Mouse (Mus musculus): ENCODE measurements around the gene Sdc3. TPM values are rescaled to one million over a fixed set of nuclear protein-coding genes. Genes with fewer than 3 reads are reported as not detected.

The Sdc3 gene
- total and polyA plus RNA-seq, 3 experiments = 0.14 to 0.30 TPM; not detected in 1

DNA sequence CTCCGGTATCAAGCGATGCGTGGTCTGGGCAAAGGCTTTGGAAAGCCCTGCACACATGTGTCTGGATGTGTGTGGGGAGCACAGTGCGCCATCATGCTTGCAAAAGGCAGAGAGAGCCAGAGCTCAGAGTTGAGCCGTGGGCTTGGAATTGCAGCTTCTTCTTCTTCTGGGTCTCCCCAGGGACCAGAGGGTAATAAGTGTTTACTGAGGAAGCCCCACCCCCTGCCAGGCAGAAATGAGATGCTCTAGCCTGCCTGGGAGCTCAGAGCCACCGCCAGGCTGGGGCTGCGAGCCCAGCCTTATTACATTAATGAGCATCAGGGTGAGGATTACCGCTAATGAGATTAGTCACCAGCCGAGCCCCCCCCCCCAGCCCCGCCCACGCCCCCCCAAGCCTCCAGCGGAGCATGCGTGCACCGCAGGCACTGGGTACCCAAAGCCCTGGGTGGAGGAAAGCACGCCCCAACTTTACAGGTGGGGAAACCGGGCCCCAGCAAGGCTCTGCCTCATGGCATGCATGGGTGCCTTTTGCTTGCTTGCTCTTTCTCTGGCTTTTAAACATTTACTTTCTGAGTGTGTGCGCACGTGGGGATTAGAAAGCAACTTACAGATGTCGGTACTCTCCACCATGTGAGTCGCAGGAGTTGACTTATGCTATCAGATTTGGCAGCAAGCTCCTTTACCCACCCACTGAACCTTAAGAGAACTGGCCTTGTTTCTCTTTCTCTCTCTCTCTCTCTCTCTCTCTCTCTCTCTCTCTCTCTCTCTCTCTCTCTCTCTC lies 44.1 kb downstream of the Sdc3 start:
- in situ Hi-C loops (cut with MboI; ENCODE audit: low pct_ligation_motif_present, low pct_unique_long_range_greater_than_20kb, low sequenced_read_pairs) = no loop called here

DNA sequence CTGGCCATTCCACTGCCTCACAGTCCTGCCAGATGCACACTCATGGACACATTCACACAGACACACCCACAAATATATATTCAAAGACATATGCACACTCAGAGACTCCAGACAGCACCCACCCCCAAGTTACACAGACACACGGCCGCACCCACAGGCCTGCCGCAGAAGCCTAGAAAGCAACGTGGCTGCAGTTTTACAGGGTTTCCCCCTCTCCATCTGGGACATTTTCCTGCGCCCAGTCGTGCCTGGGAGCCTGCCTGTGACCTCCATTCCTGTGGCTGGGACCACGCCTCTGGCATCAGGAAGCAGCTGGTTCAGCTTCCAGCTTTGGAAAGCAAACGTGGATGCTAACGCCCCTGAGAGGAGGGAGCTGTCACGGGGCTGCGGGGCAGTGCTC lies 46.2 kb downstream of the Sdc3 start:
- H3K9me3 ChIP-seq (replicated peaks; ENCODE audit: low read length) = peaks cover 2% of the 10 kb centered on the region
- no peaks in the 10 kb centered on the region for H3K79me2 ChIP-seq (replicated peaks; ENCODE audit: control insufficient read depth, extremely low read depth, insufficient read depth, poor library complexity, severe bottlenecking)
- dilution Hi-C loops (cut with MboI; ENCODE audit: extremely low pct_ligation_motif_present, extremely low pct_unique_long_range_greater_than_20kb, low sequenced_read_pairs) = no loop called here
- no peak overlapping the region for H3K4me2 ChIP-seq (ENCODE audit: insufficient read depth, low read depth, poor library complexity, severe bottlenecking)
- H3K9ac ChIP-seq (ENCODE audit: insufficient read depth, low read depth) = no peak overlapping the region
- H3K27me3 ChIP-seq (replicated peaks) = peaks cover 85% of the 10 kb centered on the region
- in situ Hi-C loops (cut with MboI; ENCODE audit: low pct_ligation_motif_present, low pct_unique_long_range_greater_than_20kb, low sequenced_read_pairs) = no loop called here
- TF ChIP-seq IRF4 (IDR thresholded peaks at IDR 0.05; ENCODE audit: low read depth, low read length) = no peak
- no peak for TF ChIP-seq MAFK (IDR thresholded peaks at IDR 0.05; ENCODE audit: insufficient replicate concordance, low read length)
- TF ChIP-seq ZMIZ1 (IDR thresholded peaks at IDR 0.05; ENCODE audit: low read depth, low read length) = no peak
- no peak for TF ChIP-seq POLR2A (IDR thresholded peaks at IDR 0.05; ENCODE audit: low read depth, low read length)
- no peak for TF ChIP-seq PAX5 (IDR thresholded peaks at IDR 0.05; ENCODE audit: low read length)
- TF ChIP-seq SIN3A (IDR thresholded peaks at IDR 0.05; ENCODE audit: low read length) = no peak
- no peak for TF ChIP-seq ETS1 (conservative IDR thresholded peaks at IDR 0.05; ENCODE audit: low read depth, low read length)
- TF ChIP-seq JUN (IDR thresholded peaks at IDR 0.05; ENCODE audit: insufficient read depth, low read depth, low read length) = no peak
- no peak for TF ChIP-seq JUND (conservative IDR thresholded peaks at IDR 0.05; ENCODE audit: low read depth, low read length)
- no peak for TF ChIP-seq POLR2AphosphoS2 (IDR thresholded peaks at IDR 0.05; ENCODE audit: low read depth, low read length)
- TF ChIP-seq CHD1 (IDR thresholded peaks at IDR 0.05; ENCODE audit: low read depth, low read length) = no peak
- TF ChIP-seq USF2 (conservative IDR thresholded peaks at IDR 0.05; ENCODE audit: low read depth, low read length) = no peak
- TF ChIP-seq UBTF (IDR thresholded peaks at IDR 0.05; ENCODE audit: low read depth, low read length) = no peak
- no peak for TF ChIP-seq KAT2A (IDR thresholded peaks at IDR 0.05; ENCODE audit: insufficient replicate concordance, low read length)
- TF ChIP-seq ZKSCAN1 (IDR thresholded peaks at IDR 0.05; ENCODE audit: borderline replicate concordance, low read depth, low read length) = no peak
- no peak for TF ChIP-seq MEF2A (IDR thresholded peaks at IDR 0.05; ENCODE audit: borderline replicate concordance, low read depth, low read length)
- no peak for TF ChIP-seq TCF12 (IDR thresholded peaks at IDR 0.05; ENCODE audit: low read depth, low read length)
- TF ChIP-seq MYC (IDR thresholded peaks at IDR 0.05; ENCODE audit: low read depth, low read length) = no peak
- no peak overlapping the region for H3K27ac ChIP-seq (ENCODE audit: insufficient read depth, low read depth)
- no peaks in the 10 kb centered on the region for H3K36me3 ChIP-seq (replicated peaks in 1 of 2; ENCODE audit: control insufficient read depth in 1 of 2, insufficient read depth in 1 of 2, low read length in 1 of 2)
- H3K4me1 ChIP-seq (ENCODE audit: control insufficient read depth in 1 of 2, insufficient read depth in 2 of 2) = peaks cover 2 to 6% of the 10 kb centered on the region in 2 experiments; a peak in 3 of 4 replicates
- no peak for DNase-seq (ENCODE audit: extremely low read depth)
- no peak overlapping the region for H3K4me3 ChIP-seq (replicated peaks in 1 of 3; ENCODE audit: low read depth in 2 of 3, low read length in 2 of 3, poor library complexity in 1 of 3)

More for the DNA sequence above, 44.1 kb downstream of the Sdc3 start:
- H3K9ac ChIP-seq (ENCODE audit: insufficient read depth, low read depth) = no peak overlapping the region
- H3K79me2 ChIP-seq (replicated peaks; ENCODE audit: control insufficient read depth, extremely low read depth, insufficient read depth, poor library complexity, severe bottlenecking) = no peaks in the 10 kb centered on the region
- H3K27ac ChIP-seq (ENCODE audit: insufficient read depth, low read depth) = no peak overlapping the region
- H3K4me1 ChIP-seq (ENCODE audit: control insufficient read depth in 1 of 2, insufficient read depth in 2 of 2) = peaks cover 2 to 6% of the 10 kb centered on the region in 2 experiments; a peak in 3 of 4 replicates
- DNase-seq (ENCODE audit: extremely low read depth) = peak; percentile 37
- TF ChIP-seq MYC (IDR thresholded peaks at IDR 0.05; ENCODE audit: low read depth, low read length) (0 out of 2 replicates have a peak, but pooled peaks have one; percentile 14), TBP (conservative IDR thresholded peaks at IDR 0.05; ENCODE audit: low read depth, low read length) (no peak)
- dilution Hi-C loops (cut with MboI; ENCODE audit: extremely low pct_ligation_motif_present, extremely low pct_unique_long_range_greater_than_20kb, low sequenced_read_pairs) = no loop called here
- no peak overlapping the region for H3K4me3 ChIP-seq (replicated peaks in 1 of 3; ENCODE audit: low read depth in 2 of 3, low read length in 2 of 3, poor library complexity in 1 of 3)
- H3K4me2 ChIP-seq (ENCODE audit: insufficient read depth, low read depth, poor library complexity, severe bottlenecking) = peak overlapping the region; percentile 17
- H3K9me3 ChIP-seq (replicated peaks; ENCODE audit: low read length) = peaks cover 2% of the 10 kb centered on the region
- no peaks in the 10 kb centered on the region for H3K36me3 ChIP-seq (replicated peaks in 1 of 2; ENCODE audit: control insufficient read depth in 1 of 2, insufficient read depth in 1 of 2, low read length in 1 of 2)
- peaks cover 82% of the 10 kb centered on the region for H3K27me3 ChIP-seq (replicated peaks)
